Mouse (Mus musculus) CH12.LX (cell line): Measurements from ENCODE around the gene Gapdh. TPM values are rescaled to one million over a fixed set of nuclear protein-coding genes. Genes with fewer than 3 reads are reported as not detected.

Source experiments
- DNase-seq: peaks from one replicate; pipeline ENCODE4 v3.0.0-alpha.2; 2013; ENCODE audit errors: extremely low read depth
- H3K27ac ChIP-seq: 2 replicates; pipeline ENCODE4 v1.5.1; 2012; ENCODE audit warnings: low read depth, mild to moderate bottlenecking, control low read depth, moderate library complexity; ENCODE audit not compliant: insufficient read depth
- H3K27me3 ChIP-seq: replicated peaks from 2 replicates; pipeline ENCODE3; 2012; ENCODE audit warnings: inconsistent platforms
- H3K36me3 ChIP-seq, 2 experiments: replicated peaks in 1 of 2; 2 replicates each; pipeline versions ENCODE3 to v1.6.1; 2012; ENCODE audit warnings: inconsistent platforms in 1 of 2, low read length in 1 of 2, mild to moderate bottlenecking in 1 of 2, mixed read lengths in 1 of 2, moderate library complexity in 1 of 2; ENCODE audit not compliant: control insufficient read depth in 1 of 2, insufficient read depth in 1 of 2
- H3K4me1 ChIP-seq, 2 experiments: 2 replicates each; pipeline ENCODE4 v1.6.1; 2012; ENCODE audit warnings: inconsistent platforms in 1 of 2, moderate library complexity in 1 of 2; ENCODE audit not compliant: insufficient read depth in 2 of 2, control insufficient read depth in 1 of 2
- H3K4me2 ChIP-seq: 2 replicates; pipeline ENCODE4 v1.6.1; 2012; ENCODE audit warnings: low read depth, mild to moderate bottlenecking, control low read depth; ENCODE audit not compliant: poor library complexity, insufficient read depth, severe bottlenecking
- H3K4me3 ChIP-seq, 3 experiments: fragments of 150-350 bp in 1 of 3; sonication (generic) in 1 of 3; replicated peaks in 1 of 3; 2 replicates each; pipeline versions ENCODE3 to v1.5.1; 2011 to 2012; ENCODE audit warnings: low read depth in 2 of 3, low read length in 2 of 3, mild to moderate bottlenecking in 2 of 3, moderate library complexity in 2 of 3, control low read depth in 1 of 3, improper control_type of control experiment in 1 of 3, inconsistent platforms in 1 of 3, mixed read lengths in 1 of 3; ENCODE audit not compliant: poor library complexity in 1 of 3
- H3K79me2 ChIP-seq: replicated peaks from 2 replicates; pipeline ENCODE4 v1.6.1; 2012; ENCODE audit warnings: mild to moderate bottlenecking, moderate library complexity; ENCODE audit not compliant: control insufficient read depth, poor library complexity, insufficient read depth, severe bottlenecking; ENCODE audit errors: extremely low read depth
- H3K9ac ChIP-seq: 2 replicates; pipeline ENCODE4 v1.6.1; 2012; ENCODE audit warnings: low read depth, mild to moderate bottlenecking, control low read depth, moderate library complexity; ENCODE audit not compliant: insufficient read depth
- H3K9me3 ChIP-seq: replicated peaks from 2 replicates; pipeline ENCODE3; 2012; ENCODE audit warnings: low read length, inconsistent platforms, mixed read lengths
- CHD2 ChIP-seq: IDR thresholded peaks from 2 replicates; pipeline ENCODE4 v1.6.1; 2011; ENCODE audit warnings: low read length, improper control_type of control experiment
- MYC ChIP-seq: IDR thresholded peaks from 2 replicates; pipeline ENCODE4 v1.6.1; 2011; ENCODE audit warnings: low read depth, mild to moderate bottlenecking, improper control_type of control experiment, low read length
- RAD21 ChIP-seq: IDR thresholded peaks from 2 replicates; pipeline ENCODE4 v1.6.1; 2011; ENCODE audit warnings: low read depth, mild to moderate bottlenecking, low read length, improper control_type of control experiment, moderate library complexity
- SMC3 ChIP-seq: IDR thresholded peaks from 2 replicates; pipeline ENCODE4 v1.6.1; 2011; ENCODE audit warnings: low read depth, low read length, improper control_type of control experiment
- TBP ChIP-seq: conservative IDR thresholded peaks from 2 replicates; pipeline ENCODE4 v1.6.1; 2011; ENCODE audit warnings: low read depth, low read length, improper control_type of control experiment
- UBTF ChIP-seq: IDR thresholded peaks from 2 replicates; pipeline ENCODE4 v1.6.1; 2012; ENCODE audit warnings: low read depth, mild to moderate bottlenecking, inconsistent platforms, low read length, improper control_type of control experiment, moderate library complexity
- ZKSCAN1 ChIP-seq: IDR thresholded peaks from 2 replicates; pipeline ENCODE4 v1.6.1; 2012; ENCODE audit warnings: low read depth, inconsistent platforms, low read length, improper control_type of control experiment, borderline replicate concordance
- dilution Hi-C: fragments of 300-500 bp; cut with MboI; formaldehyde crosslinking; loops from 2 replicates; pipeline ENCODE4 v1.14.3; 2020; ENCODE audit warnings: low sequenced_read_pairs; ENCODE audit not compliant: extremely low pct_unique_long_range_greater_than_20kb, extremely low pct_ligation_motif_present
- in situ Hi-C: fragments of 300-500 bp; cut with MboI; formaldehyde crosslinking; loops from 3 replicates; pipeline ENCODE4 v1.14.3; 2019; ENCODE audit warnings: low sequenced_read_pairs, low pct_ligation_motif_present, low pct_unique_long_range_greater_than_20kb, mixed read lengths
- polyA plus RNA-seq: library from polyadenylated mRNA; unstranded; fragments of >175 nt; gene quantifications from 2 replicates; pipeline ENCODE4 v1.2.1, GENCODE M21; 2012; ENCODE audit warnings: low read depth; ENCODE audit not compliant: insufficient read length
- total RNA-seq, 2 experiments: library from RNA; depleted of rRNA; stranded (reverse); fragments of 300-350 nt in 1 of 2; fragments of >200 nt in 1 of 2; gene quantifications; 2 replicates each; pipeline ENCODE4 v1.2.3; 2012 to 2014

Gapdh gene
- total and polyA plus RNA-seq, 3 experiments, result 2,268 to 2,925 (median 2,654) TPM

- H3K36me3 ChIP-seq, result peaks cover 83 to 93% of the 10 kb centered on the region in 2 experiments
- dilution Hi-C loops, result no loop called here
These were observed 53.7 kb downstream of the Gapdh start for GRCm38 (mm10) chr6:125112553-125112952.

More at GRCm38 (mm10) chr6:125112553-125112952, 53.7 kb downstream of the Gapdh start:
- no peaks in the 10 kb centered on the region for H3K27me3 ChIP-seq
- TF ChIP-seq RAD21 (no peak), ZKSCAN1 (no peak), MYC (no peak), CHD2 (no peak), UBTF (no peak), TBP (no peak), SMC3 (no peak)
- no peak for DNase-seq
- peaks cover under 1% of the 10 kb centered on the region for H3K9me3 ChIP-seq
- H3K4me1 ChIP-seq, result no peaks in the 10 kb centered on the region
- in situ Hi-C loops, result no loop called here
- no peak overlapping the region for H3K9ac ChIP-seq
- H3K4me2 ChIP-seq, result no peak overlapping the region
- no peak overlapping the region for H3K27ac ChIP-seq
- H3K79me2 ChIP-seq, result no peaks in the 10 kb centered on the region
- no peak overlapping the region for H3K4me3 ChIP-seq

Other genes starting within 250 kb of the Gapdh start
Only the 20 nearest of the 21 such genes appear.
- 116 and 129 TPM in 2 replicates for gene Mlf2, start 235.1 kb downstream of the Gapdh start, total RNA-seq (2012; rRNA removed)
- 109 and 124 TPM in 2 replicates for gene Mlf2, start 235.1 kb downstream of the Gapdh start, total RNA-seq (2014; rRNA removed)
- 203 and 210 TPM in 2 replicates for gene Mlf2, start 235.1 kb downstream of the Gapdh start, polyA plus RNA-seq
- 85.6 and 104 TPM in 2 replicates for gene Cops7a, start 200.9 kb downstream of the Gapdh start, total RNA-seq (2012; rRNA removed)
- 62.8 and 73.2 TPM in 2 replicates for gene Cops7a, start 200.9 kb downstream of the Gapdh start, total RNA-seq (2014; rRNA removed)
- gene Cops7a, start 200.9 kb downstream of the Gapdh start, polyA plus RNA-seq, result 98.6 and 114 TPM in 2 replicates
- 0.08 TPM in 1 of 2 replicates, not detected in the other for gene Pianp, start 169.8 kb downstream of the Gapdh start, total RNA-seq (2012; rRNA removed)
- gene Pianp, start 169.8 kb downstream of the Gapdh start, total RNA-seq (2014; rRNA removed), result not detected in 2 replicates
- gene Pianp, start 169.8 kb downstream of the Gapdh start, polyA plus RNA-seq, result not detected in 2 replicates
- gene Zfp384, start 157.3 kb downstream of the Gapdh start, total RNA-seq (2012; rRNA removed), result 14.0 and 14.5 TPM in 2 replicates
- 14.9 and 17.0 TPM in 2 replicates for gene Zfp384, start 157.3 kb downstream of the Gapdh start, total RNA-seq (2014; rRNA removed)
- 32.0 and 34.4 TPM in 2 replicates for gene Zfp384, start 157.3 kb downstream of the Gapdh start, polyA plus RNA-seq
- 23.8 and 27.3 TPM in 2 replicates for gene Ing4, start 126.7 kb downstream of the Gapdh start, total RNA-seq (2012; rRNA removed)
- gene Ing4, start 126.7 kb downstream of the Gapdh start, total RNA-seq (2014; rRNA removed), result 31.3 and 32.2 TPM in 2 replicates
- 21.3 and 25.1 TPM in 2 replicates for gene Ing4, start 126.7 kb downstream of the Gapdh start, polyA plus RNA-seq
- gene Acrbp, start 116.8 kb downstream of the Gapdh start, total RNA-seq (2012; rRNA removed), result 3.1 and 3.3 TPM in 2 replicates
- gene Acrbp, start 116.8 kb downstream of the Gapdh start, total RNA-seq (2014; rRNA removed), result 1.1 and 1.7 TPM in 2 replicates
- gene Acrbp, start 116.8 kb downstream of the Gapdh start, polyA plus RNA-seq, result 4.0 and 4.9 TPM in 2 replicates
- 4.4 and 4.5 TPM in 2 replicates for gene Lpar5, start 98.5 kb downstream of the Gapdh start, total RNA-seq (2012; rRNA removed)
- gene Lpar5, start 98.5 kb downstream of the Gapdh start, total RNA-seq (2014; rRNA removed), result 3.3 and 4.8 TPM in 2 replicates
- gene Lpar5, start 98.5 kb downstream of the Gapdh start, polyA plus RNA-seq, result 14.4 and 25.9 TPM in 2 replicates
- gene Chd4, start 70.5 kb downstream of the Gapdh start, total RNA-seq (2012; rRNA removed), result 165 and 174 TPM in 2 replicates
- 72.7 and 86.0 TPM in 2 replicates for gene Chd4, start 70.5 kb downstream of the Gapdh start, total RNA-seq (2014; rRNA removed)
- gene Chd4, start 70.5 kb downstream of the Gapdh start, polyA plus RNA-seq, result 200 and 225 TPM in 2 replicates
- gene Nop2, start 34.6 kb downstream of the Gapdh start, total RNA-seq (2012; rRNA removed), result 128 and 188 TPM in 2 replicates
- 154 TPM in 2 replicates for gene Nop2, start 34.6 kb downstream of the Gapdh start, total RNA-seq (2014; rRNA removed)
- gene Nop2, start 34.6 kb downstream of the Gapdh start, polyA plus RNA-seq, result 175 and 179 TPM in 2 replicates
- 6.7 and 7.6 TPM in 2 replicates for gene Iffo1, start 21.2 kb downstream of the Gapdh start, total RNA-seq (2012; rRNA removed)
- gene Iffo1, start 21.2 kb downstream of the Gapdh start, total RNA-seq (2014; rRNA removed), result 3.3 and 4.0 TPM in 2 replicates
- 7.0 and 8.2 TPM in 2 replicates for gene Iffo1, start 21.2 kb downstream of the Gapdh start, polyA plus RNA-seq
- 140 and 147 TPM in 2 replicates for gene Ncapd2, start 25.2 kb upstream of the Gapdh start, total RNA-seq (2012; rRNA removed)
- gene Ncapd2, start 25.2 kb upstream of the Gapdh start, total RNA-seq (2014; rRNA removed), result 78.3 and 79.6 TPM in 2 replicates
- 263 and 301 TPM in 2 replicates for gene Ncapd2, start 25.2 kb upstream of the Gapdh start, polyA plus RNA-seq
- 120 and 153 TPM in 2 replicates for gene Mrpl51, start 25.3 kb upstream of the Gapdh start, total RNA-seq (2012; rRNA removed)
- 152 and 184 TPM in 2 replicates for gene Mrpl51, start 25.3 kb upstream of the Gapdh start, total RNA-seq (2014; rRNA removed)
- gene Mrpl51, start 25.3 kb upstream of the Gapdh start, polyA plus RNA-seq, result 161 and 171 TPM in 2 replicates
- 2.3 and 3.1 TPM in 2 replicates for gene Vamp1, start 49.1 kb upstream of the Gapdh start, total RNA-seq (2012; rRNA removed)
- gene Vamp1, start 49.1 kb upstream of the Gapdh start, total RNA-seq (2014; rRNA removed), result 1.9 and 2.4 TPM in 2 replicates
- 3.7 and 4.6 TPM in 2 replicates for gene Vamp1, start 49.1 kb upstream of the Gapdh start, polyA plus RNA-seq
- 16.9 and 17.7 TPM in 2 replicates for gene Tapbpl, start 65.4 kb upstream of the Gapdh start, total RNA-seq (2012; rRNA removed)
- 13.7 and 16.7 TPM in 2 replicates for gene Tapbpl, start 65.4 kb upstream of the Gapdh start, total RNA-seq (2014; rRNA removed)
- gene Tapbpl, start 65.4 kb upstream of the Gapdh start, polyA plus RNA-seq, result 19.4 and 20.9 TPM in 2 replicates
- not detected in 2 replicates for gene Cd27, start 70.5 kb upstream of the Gapdh start, total RNA-seq (2012; rRNA removed)
- not detected in 2 replicates for gene Cd27, start 70.5 kb upstream of the Gapdh start, total RNA-seq (2014; rRNA removed)
- 0.54 TPM in 1 of 2 replicates, not detected in the other for gene Cd27, start 70.5 kb upstream of the Gapdh start, polyA plus RNA-seq
- gene Tuba3a, start 119.6 kb upstream of the Gapdh start, total RNA-seq (2012; rRNA removed), result not detected in 2 replicates
- gene Tuba3a, start 119.6 kb upstream of the Gapdh start, total RNA-seq (2014; rRNA removed), result not detected in 2 replicates
- gene Tuba3a, start 119.6 kb upstream of the Gapdh start, polyA plus RNA-seq, result not detected in 2 replicates
- not detected in 2 replicates for gene Ltbr, start 147.4 kb upstream of the Gapdh start, total RNA-seq (2012; rRNA removed)
- not detected in 2 replicates for gene Ltbr, start 147.4 kb upstream of the Gapdh start, total RNA-seq (2014; rRNA removed)
- gene Ltbr, start 147.4 kb upstream of the Gapdh start, polyA plus RNA-seq, result not detected in 2 replicates
- gene Scnn1a, start 154.2 kb upstream of the Gapdh start, total RNA-seq (2012; rRNA removed), result not detected in 2 replicates
- not detected in 2 replicates for gene Scnn1a, start 154.2 kb upstream of the Gapdh start, total RNA-seq (2014; rRNA removed)
- not detected in 2 replicates for gene Scnn1a, start 154.2 kb upstream of the Gapdh start, polyA plus RNA-seq
- gene Tnfrsf1a, start 182.9 kb upstream of the Gapdh start, total RNA-seq (2012; rRNA removed), result 0.13 and 0.21 TPM in 2 replicates
- not detected in 2 replicates for gene Tnfrsf1a, start 182.9 kb upstream of the Gapdh start, total RNA-seq (2014; rRNA removed)
- not detected in 2 replicates for gene Tnfrsf1a, start 182.9 kb upstream of the Gapdh start, polyA plus RNA-seq
- not detected in 2 replicates for gene Plekhg6, start 214.3 kb upstream of the Gapdh start, total RNA-seq (2012; rRNA removed)
- not detected in 2 replicates for gene Plekhg6, start 214.3 kb upstream of the Gapdh start, total RNA-seq (2014; rRNA removed)
- not detected in 2 replicates for gene Plekhg6, start 214.3 kb upstream of the Gapdh start, polyA plus RNA-seq